Mouse (Mus musculus) cerebellum, adult 18-20 months (tissue): ENCODE results near the gene Pax8.

Source experiments
- DNase-seq, 2 experiments: peaks; one replicate each; pipeline ENCODE4 v3.0.0; 2021

The Pax8 gene

GRCm38 (mm10) chr2:24475420-24475819, at the start of gene Pax8:
Pax8 (minus strand) TSS chr2:24475599.
- DNase-seq, result no peak

GRCm38 (mm10) chr2:24521430-24522226, 46.2 kb upstream of the Pax8 start:
- no peak for DNase-seq

GRCm38 (mm10) chr2:24520576-24521272, 45.3 kb upstream of the Pax8 start:
- DNase-seq, result no peak

GRCm38 (mm10) chr2:24516946-24517345, 41.5 kb upstream of the Pax8 start:
- DNase-seq, result peak; percentile 11 to 43

- DNase-seq, result no peak
Measured at GRCm38 (mm10) chr2:24507359-24507758, 32.0 kb upstream of the Pax8 start.

- DNase-seq, result no peak
Measured at GRCm38 (mm10) chr2:24502963-24503471, 27.6 kb upstream of the Pax8 start.

GRCm38 (mm10) chr2:24500921-24501320, 25.5 kb upstream of the Pax8 start:
- no peak for DNase-seq

GRCm38 (mm10) chr2:24490564-24490963, 15.2 kb upstream of the Pax8 start:
- DNase-seq, result no peak

- no peak for DNase-seq
Measured at GRCm38 (mm10) chr2:24488660-24489059, 13.3 kb upstream of the Pax8 start.

GRCm38 (mm10) chr2:24487056-24487825, 11.8 kb upstream of the Pax8 start:
- DNase-seq, result no peak

GRCm38 (mm10) chr2:24485398-24485797, 10.0 kb upstream of the Pax8 start:
- DNase-seq, result no peak

- DNase-seq, result no peak
Measured at GRCm38 (mm10) chr2:24479906-24480305, 4.5 kb upstream of the Pax8 start.

- no peak for DNase-seq
Measured at GRCm38 (mm10) chr2:24479151-24479550, 3.8 kb upstream of the Pax8 start.

GRCm38 (mm10) chr2:24478611-24479010, 3.2 kb upstream of the Pax8 start:
- no peak for DNase-seq

GRCm38 (mm10) chr2:24474514-24475378, 653 bp downstream of the Pax8 start:
- DNase-seq, result no peak

- no peak for DNase-seq
Measured at GRCm38 (mm10) chr2:24473641-24474511, 1.5 kb downstream of the Pax8 start.

- DNase-seq, result no peak
Measured at GRCm38 (mm10) chr2:24472677-24473076, 2.7 kb downstream of the Pax8 start.

- DNase-seq, result no peak
Measured at GRCm38 (mm10) chr2:24472111-24472510, 3.3 kb downstream of the Pax8 start.

GRCm38 (mm10) chr2:24469102-24469501, 6.3 kb downstream of the Pax8 start:
- DNase-seq, result no peak

GRCm38 (mm10) chr2:24468430-24468829, 7.0 kb downstream of the Pax8 start:
- no peak for DNase-seq

GRCm38 (mm10) chr2:24467156-24467555, 8.2 kb downstream of the Pax8 start:
- no peak for DNase-seq
